Mouse (Mus musculus): ENCODE results near the gene Hnrnpa0. TPM values are rescaled to one million over a fixed set of nuclear protein-coding genes. Genes with fewer than 3 reads are reported as not detected.

Gene Hnrnpa0
- polyA plus RNA-seq, 1 experiment from 2014 or later, result 68.8 TPM

- Histone ChIP-seq H3K4me1 (replicated peaks) (peaks cover 43% of the 10 kb centered on the region), H3K36me3 (peaks cover 7% of the 10 kb centered on the region; the same call in 1 of the 2 replicates), H3K9me3 (no peaks in the 10 kb centered on the region), H3K27me3 (no peaks in the 10 kb centered on the region), H3K9ac (no peak overlapping the region), H3K4me3 (no peak overlapping the region), H3K27ac (no peak overlapping the region), H3K4me2 (no peak overlapping the region)
- WGBS, result 89% methylated on average over 3 of the region's 3 CpGs
- ATAC-seq (ENCODE audit: low FRiP score), result no peak
Measured at GRCm38 (mm10) chr13:58124278-58124677, 4.1 kb downstream of the Hnrnpa0 start.

- no peak overlapping the region; the same call in 1 of the 2 replicates for H3K9ac ChIP-seq
- WGBS, result 49% methylated on average over 8 of the region's 8 CpGs
- peaks cover 41% of the 10 kb centered on the region for H3K4me1 ChIP-seq (replicated peaks)
- ATAC-seq (ENCODE audit: low FRiP score), result no peak
- peak overlapping the region; percentile 18; the same call in 1 of the 2 replicates for H3K27ac ChIP-seq
- peaks cover 7% of the 10 kb centered on the region; the same call in 1 of the 2 replicates for H3K36me3 ChIP-seq
- no peak overlapping the region for H3K4me3 ChIP-seq
- no peaks in the 10 kb centered on the region for H3K9me3 ChIP-seq
- no peak overlapping the region for H3K4me2 ChIP-seq
- H3K27me3 ChIP-seq, result no peaks in the 10 kb centered on the region
Measured at GRCm38 (mm10) chr13:58123381-58123780, 5.0 kb downstream of the Hnrnpa0 start.

GRCm38 (mm10) chr13:58122786-58123297 lies 5.5 kb downstream of the Hnrnpa0 start:
- H3K27ac ChIP-seq, result 0 out of 2 replicates have a peak overlapping the region, but pooled peaks have one; percentile 18
- no peak for ATAC-seq (ENCODE audit: low FRiP score)
- H3K27me3 ChIP-seq, result no peaks in the 10 kb centered on the region
- H3K4me2 ChIP-seq, result no peak overlapping the region
- H3K36me3 ChIP-seq, result peaks cover 7% of the 10 kb centered on the region; the same call in 1 of the 2 replicates
- H3K4me1 ChIP-seq (replicated peaks), result peaks cover 41% of the 10 kb centered on the region
- no peak overlapping the region for H3K4me3 ChIP-seq
- H3K9ac ChIP-seq, result no peak overlapping the region
- WGBS, result 33% methylated on average over 10 of the region's 10 CpGs
- no peaks in the 10 kb centered on the region for H3K9me3 ChIP-seq

- Histone ChIP-seq H3K9me3 (no peaks in the 10 kb centered on the region), H3K9ac (no peak overlapping the region), H3K4me1 (replicated peaks) (peaks cover 14% of the 10 kb centered on the region), H3K36me3 (no peaks in the 10 kb centered on the region), H3K27ac (no peak overlapping the region), H3K4me2 (no peak overlapping the region), H3K27me3 (no peaks in the 10 kb centered on the region), H3K4me3 (no peak overlapping the region)
- 75% methylated on average over 8 of the region's 8 CpGs for WGBS
- ATAC-seq (ENCODE audit: low FRiP score), result no peak
Measured at GRCm38 (mm10) chr13:58117318-58118017, 10.9 kb downstream of the Hnrnpa0 start.

GRCm38 (mm10) chr13:58116801-58117200 lies 11.6 kb downstream of the Hnrnpa0 start:
- H3K27me3 ChIP-seq, result no peaks in the 10 kb centered on the region
- no peak overlapping the region for H3K4me3 ChIP-seq
- no peak for ATAC-seq (ENCODE audit: low FRiP score)
- H3K36me3 ChIP-seq, result no peaks in the 10 kb centered on the region
- no peak overlapping the region for H3K4me2 ChIP-seq
- H3K9ac ChIP-seq, result no peak overlapping the region
- H3K4me1 ChIP-seq (replicated peaks), result peaks cover 19% of the 10 kb centered on the region
- no peaks in the 10 kb centered on the region for H3K9me3 ChIP-seq
- WGBS, result 94% methylated on average over 2 of the region's 2 CpGs
- H3K27ac ChIP-seq, result no peak overlapping the region

GRCm38 (mm10) chr13:58115227-58115626 lies 13.1 kb downstream of the Hnrnpa0 start:
- 72% methylated on average over 13 of the region's 13 CpGs for WGBS
- no peak overlapping the region for H3K27ac ChIP-seq
- H3K4me3 ChIP-seq, result no peak overlapping the region
- H3K27me3 ChIP-seq, result no peaks in the 10 kb centered on the region
- H3K9ac ChIP-seq, result no peak overlapping the region
- H3K36me3 ChIP-seq, result no peaks in the 10 kb centered on the region
- peaks cover 28% of the 10 kb centered on the region for H3K4me1 ChIP-seq (replicated peaks)
- H3K4me2 ChIP-seq, result no peak overlapping the region
- ATAC-seq (ENCODE audit: low FRiP score), result no peak
- H3K9me3 ChIP-seq, result no peaks in the 10 kb centered on the region

GRCm38 (mm10) chr13:58113061-58113900 lies 15.1 kb downstream of the Hnrnpa0 start, which contains the start of gene Klhl3:
Gene Klhl3, minus strand, starts transcription at chr13:58113592.
- no peaks in the 10 kb centered on the region for H3K27me3 ChIP-seq
- H3K4me2 ChIP-seq, result peak within 1 kb of the TSS; percentile 76
- peak within 1 kb of the TSS; percentile 94 for H3K27ac ChIP-seq
- H3K9me3 ChIP-seq, result no peaks in the 10 kb centered on the region
- peaks cover 29% of the 10 kb centered on the region for H3K4me1 ChIP-seq (replicated peaks)
- H3K36me3 ChIP-seq, result no peaks in the 10 kb centered on the region
- WGBS, result under 1% methylated on average over 35 of the region's 35 CpGs
- peak within 1 kb of the TSS; percentile 74 for H3K9ac ChIP-seq
- peak within 1 kb of the TSS; percentile 58 for H3K4me3 ChIP-seq
- peak; percentile 93 for ATAC-seq (ENCODE audit: low FRiP score)

- Histone ChIP-seq H3K9me3 (no peaks in the 10 kb centered on the region), H3K27ac (peak overlapping the region; percentile 94), H3K36me3 (no peaks in the 10 kb centered on the region), H3K4me3 (peak overlapping the region; percentile 58), H3K9ac (peak overlapping the region; percentile 74), H3K27me3 (no peaks in the 10 kb centered on the region), H3K4me2 (peak overlapping the region; percentile 76), H3K4me1 (replicated peaks) (peaks cover 29% of the 10 kb centered on the region)
- ATAC-seq (ENCODE audit: low FRiP score), result no peak
- WGBS, result 13% methylated on average over 11 of the region's 11 CpGs
Measured at GRCm38 (mm10) chr13:58112601-58113041, 15.7 kb downstream of the Hnrnpa0 start.

GRCm38 (mm10) chr13:58112191-58112590 lies 16.2 kb downstream of the Hnrnpa0 start:
- Histone ChIP-seq H3K27ac (peak overlapping the region; percentile 94), H3K4me1 (replicated peaks) (peaks cover 29% of the 10 kb centered on the region), H3K36me3 (no peaks in the 10 kb centered on the region), H3K9ac (peak overlapping the region; percentile 74), H3K4me2 (peak overlapping the region; percentile 76), H3K9me3 (no peaks in the 10 kb centered on the region), H3K4me3 (peak overlapping the region; percentile 58), H3K27me3 (no peaks in the 10 kb centered on the region)
- ATAC-seq (ENCODE audit: low FRiP score), result no peak
- 74% methylated on average over 10 of the region's 10 CpGs for WGBS

- Histone ChIP-seq H3K27ac (no peak overlapping the region), H3K4me3 (no peak overlapping the region), H3K4me2 (peak overlapping the region; percentile 76), H3K9me3 (no peaks in the 10 kb centered on the region), H3K27me3 (no peaks in the 10 kb centered on the region), H3K36me3 (no peaks in the 10 kb centered on the region), H3K9ac (no peak overlapping the region), H3K4me1 (replicated peaks) (peaks cover 29% of the 10 kb centered on the region)
- no peak for ATAC-seq (ENCODE audit: low FRiP score)
- 93% methylated on average over 6 of the region's 6 CpGs for WGBS
Measured at GRCm38 (mm10) chr13:58111306-58111705, 17.1 kb downstream of the Hnrnpa0 start.

GRCm38 (mm10) chr13:58090643-58091042 lies 37.7 kb downstream of the Hnrnpa0 start:
- no peak overlapping the region for H3K4me3 ChIP-seq
- H3K4me1 ChIP-seq (replicated peaks), result peaks cover 17% of the 10 kb centered on the region
- H3K27ac ChIP-seq, result peak overlapping the region; percentile 55
- H3K4me2 ChIP-seq, result peak overlapping the region; percentile 33
- 24% methylated on average over 8 of the region's 8 CpGs for WGBS
- ATAC-seq (ENCODE audit: low FRiP score), result peak; percentile 87
- H3K9me3 ChIP-seq, result no peaks in the 10 kb centered on the region
- H3K9ac ChIP-seq, result no peak overlapping the region
- H3K27me3 ChIP-seq, result no peaks in the 10 kb centered on the region
- H3K36me3 ChIP-seq, result peaks cover 12% of the 10 kb centered on the region; the same call in 1 of the 2 replicates

GRCm38 (mm10) chr13:58084396-58084795 lies 44.0 kb downstream of the Hnrnpa0 start:
- H3K36me3 ChIP-seq, result peaks cover 20% of the 10 kb centered on the region
- H3K9ac ChIP-seq, result no peak overlapping the region
- no peaks in the 10 kb centered on the region for H3K4me1 ChIP-seq (replicated peaks)
- 91% methylated on average over 5 of the region's 5 CpGs for WGBS
- H3K27me3 ChIP-seq, result no peaks in the 10 kb centered on the region
- no peak for ATAC-seq (ENCODE audit: low FRiP score)
- no peaks in the 10 kb centered on the region for H3K9me3 ChIP-seq
- no peak overlapping the region for H3K27ac ChIP-seq
- H3K4me2 ChIP-seq, result no peak overlapping the region
- no peak overlapping the region for H3K4me3 ChIP-seq
